Mouse (Mus musculus) layer of hippocampus, adult 9-11 months (tissue): ENCODE results near the gene Acrbp.
"Not testable (repeated sequence)": the region's sequence is repeated elsewhere in the genome, so short reads cannot be mapped to it uniquely, and the experiment has no call there.

Experiments
- DNase-seq: peaks from one replicate; pipeline ENCODE4 v3.0.0; 2022

Gene Acrbp

DNA sequence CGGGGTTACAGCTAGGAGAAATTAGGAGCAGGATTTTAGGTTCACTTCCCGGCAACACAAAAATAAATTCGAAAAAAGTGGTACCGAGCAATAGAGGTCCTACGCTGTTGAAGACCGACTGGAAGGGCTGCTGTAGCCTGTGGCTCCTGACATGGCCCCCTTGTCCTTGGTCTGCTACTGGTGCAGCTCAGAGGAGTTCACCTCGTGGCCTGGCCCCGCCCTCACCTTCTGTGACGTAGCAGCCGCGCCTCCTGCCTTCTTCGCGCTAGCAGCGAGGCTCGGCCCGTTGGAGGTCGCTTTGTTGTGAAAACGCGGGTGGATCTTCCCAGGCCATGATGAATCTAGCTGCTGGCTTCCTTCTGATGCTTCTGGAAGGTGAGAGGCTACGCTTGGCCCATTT lies at the start of gene Acrbp:
TSS of gene Acrbp (plus strand) at position 12 of the 400 bp plus-strand sequence.
- no peak for DNase-seq

DNA sequence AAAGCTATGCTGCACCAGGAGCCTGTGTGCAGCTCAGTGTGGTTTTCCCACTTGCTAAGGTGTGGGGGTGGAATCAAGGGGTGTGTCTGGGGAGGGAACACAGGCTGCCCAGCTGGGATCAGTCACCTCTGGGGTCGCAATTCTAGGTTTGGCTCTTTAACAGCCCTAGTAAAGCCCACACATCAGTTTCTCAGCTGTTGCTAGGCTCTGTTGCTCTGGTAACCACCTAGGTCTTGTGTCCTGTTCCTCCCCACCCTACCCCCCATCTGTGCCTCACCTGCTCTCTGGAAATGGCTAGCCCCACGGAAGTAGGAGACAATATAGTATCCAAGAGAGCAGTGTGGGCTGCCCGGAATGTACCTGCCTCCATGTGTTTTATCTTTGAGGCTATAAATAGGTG lies 45.8 kb upstream of the Acrbp start:
- peak; percentile 58 for DNase-seq

DNA sequence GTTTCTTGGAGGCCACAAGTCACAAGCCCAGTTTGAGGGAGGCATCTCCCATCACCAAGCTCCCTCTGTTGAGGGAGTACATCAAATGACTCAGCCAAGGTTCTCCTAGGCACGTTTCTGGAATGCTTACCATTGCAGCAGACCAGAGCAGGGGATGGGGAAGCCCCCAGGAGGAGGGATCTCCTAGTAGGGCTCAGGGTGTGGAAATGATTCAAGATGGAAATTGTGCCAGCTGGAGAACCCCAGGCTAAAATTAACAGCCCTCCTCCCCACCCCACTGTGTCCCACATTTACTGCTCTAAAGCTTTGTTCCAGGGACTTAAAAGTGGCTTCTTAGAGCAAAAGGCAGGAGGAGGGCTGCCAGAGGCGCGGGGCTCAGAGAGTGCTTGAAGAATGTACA lies 44.4 kb upstream of the Acrbp start:
- no peak for DNase-seq

DNA sequence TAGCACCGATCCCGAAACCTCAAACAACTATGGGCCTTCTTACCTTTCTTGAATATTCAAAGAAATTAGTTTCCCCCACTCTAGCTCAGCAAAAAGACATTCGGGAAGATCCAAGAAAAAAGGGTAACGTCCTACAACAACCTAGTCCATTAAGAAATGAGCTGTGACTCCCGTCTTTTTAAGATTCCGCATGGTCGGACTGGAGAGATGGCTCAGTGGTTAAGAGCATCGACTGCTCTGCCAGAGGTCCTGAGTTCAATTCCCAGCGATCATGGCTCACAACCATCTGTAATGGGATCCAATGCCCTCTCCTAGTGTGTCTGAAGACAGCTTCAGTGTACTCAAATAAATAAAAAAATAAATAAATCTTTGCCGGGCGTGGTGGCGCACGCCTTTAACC lies 41.4 kb upstream of the Acrbp start:
- no peak for DNase-seq

DNA sequence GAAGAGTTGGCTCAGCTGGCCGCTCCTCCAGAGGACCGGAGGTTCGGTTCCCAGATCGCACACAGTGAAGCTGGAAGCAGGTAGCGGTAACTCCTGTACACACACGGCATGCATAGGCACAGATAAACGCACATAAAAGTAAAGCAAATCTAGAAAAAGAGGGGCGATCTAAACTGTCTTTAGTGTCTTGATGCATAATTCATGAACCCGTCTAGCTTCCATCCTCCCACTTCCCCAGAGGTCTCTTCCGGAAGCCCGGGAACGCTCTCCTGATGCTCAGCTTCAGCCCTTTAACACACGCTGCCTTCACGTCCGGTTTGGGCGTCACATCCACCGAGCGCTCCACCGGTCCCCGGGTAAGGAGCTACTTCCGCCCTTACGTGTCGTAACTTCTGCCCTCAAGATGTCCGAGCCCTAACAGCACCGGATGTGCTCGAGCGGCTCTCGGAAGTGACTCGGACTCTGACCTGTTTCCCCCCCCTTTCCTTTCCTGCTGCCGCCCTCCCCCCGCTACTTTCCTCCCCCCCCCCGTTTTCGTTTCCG lies 40.8 kb upstream of the Acrbp start:
- peak; percentile 100 for DNase-seq

DNA sequence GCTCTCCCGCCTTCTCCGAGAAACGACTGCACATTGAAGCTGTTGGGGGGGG lies 40.5 kb upstream of the Acrbp start, which contains the start of gene Zfp384:
TSS of gene Zfp384 (plus strand) at position 17 of the 52 bp plus-strand sequence.
- DNase-seq: no peak

DNA sequence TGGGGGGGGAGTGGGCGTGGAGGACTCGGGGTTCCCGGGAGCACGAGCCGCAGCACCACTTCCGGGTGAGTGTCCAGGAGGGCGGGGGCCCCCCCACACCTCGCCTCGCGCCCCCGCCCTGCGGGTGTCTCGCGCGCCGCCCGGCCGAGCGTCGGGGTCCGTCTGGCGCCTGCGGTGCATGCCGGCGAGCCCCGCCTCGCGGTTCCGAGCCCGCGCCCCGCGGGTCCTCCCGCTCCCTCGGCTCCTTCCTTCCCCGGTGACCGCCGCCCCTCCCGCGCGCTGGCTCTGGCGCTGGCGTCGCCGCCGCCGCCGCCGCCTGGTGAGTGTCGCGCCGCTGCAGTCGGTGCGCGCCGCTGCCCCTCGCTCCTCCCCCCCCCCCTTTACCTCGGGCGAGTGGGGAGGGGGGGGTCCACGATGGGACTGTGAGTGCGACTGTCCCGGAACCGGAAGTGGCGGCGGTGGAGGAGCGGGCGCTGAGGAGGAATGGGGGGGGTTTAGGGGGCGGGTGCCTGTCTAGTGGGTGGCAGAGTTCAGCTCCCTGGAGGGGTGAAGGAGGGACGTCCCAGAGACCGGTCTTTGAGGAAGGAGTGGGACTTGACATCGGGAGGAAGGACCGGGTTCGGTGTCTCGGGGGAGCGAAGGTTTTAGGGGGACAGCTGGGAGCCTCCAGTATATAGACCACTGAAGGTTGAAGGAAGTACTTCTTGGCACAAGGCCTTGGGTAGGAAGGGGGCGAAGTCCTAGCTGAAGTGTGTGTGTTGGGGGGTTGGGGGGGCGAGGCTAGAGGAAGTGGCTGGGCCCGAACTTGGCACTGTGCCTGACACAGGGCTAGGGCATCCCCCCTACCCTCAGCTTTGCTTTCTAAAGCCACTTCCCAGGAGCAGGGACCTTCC lies 40.1 kb upstream of the Acrbp start:
- DNase-seq: peak; percentile 80

DNA sequence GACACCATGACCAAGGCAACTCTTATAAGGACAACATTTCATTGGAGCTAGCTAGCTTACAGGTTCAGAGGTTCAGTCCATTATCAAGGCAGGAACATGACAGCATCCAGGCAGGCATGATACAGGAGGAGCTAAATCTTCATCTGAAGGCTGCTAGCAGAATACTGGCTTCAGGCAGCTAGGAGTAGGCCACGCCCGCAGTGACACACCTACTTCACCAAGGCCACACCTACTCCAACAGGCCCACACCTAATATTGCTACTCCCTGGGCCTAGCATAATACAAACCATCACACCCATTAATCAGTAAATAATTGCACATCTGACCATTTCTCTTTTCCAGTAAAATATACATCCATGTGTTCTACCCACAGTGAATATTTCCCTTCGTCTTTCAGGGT lies 31.8 kb upstream of the Acrbp start:
- no peak for DNase-seq

DNA sequence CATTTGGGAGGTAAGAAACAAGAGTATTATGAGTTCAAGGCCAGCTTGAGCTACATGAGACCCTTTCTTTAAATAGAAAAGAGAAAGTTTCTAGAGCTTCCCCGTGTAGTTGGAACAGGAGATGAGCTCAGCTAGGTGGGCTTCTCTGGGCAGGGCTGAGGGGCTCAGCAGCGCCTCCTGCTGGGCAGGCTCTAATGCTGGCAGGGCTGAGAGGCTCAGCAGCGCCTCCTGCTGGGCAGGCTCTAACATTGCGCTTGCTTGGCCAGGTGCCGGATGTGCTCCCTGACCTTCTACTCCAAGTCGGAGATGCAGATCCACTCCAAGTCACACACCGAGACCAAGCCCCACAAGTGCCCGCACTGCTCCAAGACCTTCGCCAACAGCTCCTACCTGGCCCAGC lies 19.0 kb upstream of the Acrbp start:
- not testable (repeated sequence) for DNase-seq

DNA sequence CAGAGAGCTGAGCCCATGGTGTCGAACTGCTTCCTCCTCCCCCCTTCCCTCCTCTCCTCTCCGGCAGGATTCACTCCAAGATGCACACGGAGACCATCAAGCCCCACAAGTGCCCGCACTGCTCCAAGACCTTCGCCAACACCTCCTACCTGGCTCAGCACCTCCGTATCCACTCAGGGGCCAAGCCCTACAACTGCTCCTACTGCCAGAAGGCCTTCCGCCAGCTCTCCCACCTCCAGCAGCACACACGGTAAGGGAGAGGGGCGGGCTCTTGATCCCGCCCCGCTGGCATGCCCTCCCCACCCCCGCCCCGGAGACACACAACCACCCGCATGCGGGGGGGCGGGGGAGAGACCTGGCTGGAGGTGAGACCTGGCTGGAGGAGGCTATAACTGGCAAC lies 17.9 kb upstream of the Acrbp start:
- no peak for DNase-seq

DNA sequence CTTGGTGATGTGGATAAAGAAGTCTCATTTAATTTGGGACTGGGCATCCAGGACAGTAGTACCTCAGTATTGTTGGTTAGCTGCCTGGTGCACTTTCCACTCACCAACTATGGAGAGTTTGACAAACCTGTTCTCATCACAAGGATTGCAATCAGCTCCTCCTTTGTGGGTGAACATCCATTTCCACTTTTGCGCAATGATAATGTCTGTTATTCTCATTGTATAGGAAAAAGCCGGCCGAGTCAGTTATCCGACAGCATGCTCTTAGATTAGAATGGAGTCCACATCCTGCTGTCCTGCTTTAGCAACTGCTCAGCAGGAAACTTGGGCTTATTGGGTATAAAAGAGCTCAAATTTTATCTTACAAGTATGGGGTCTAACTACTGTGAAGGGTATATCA lies 10.8 kb upstream of the Acrbp start:
- no peak for DNase-seq

DNA sequence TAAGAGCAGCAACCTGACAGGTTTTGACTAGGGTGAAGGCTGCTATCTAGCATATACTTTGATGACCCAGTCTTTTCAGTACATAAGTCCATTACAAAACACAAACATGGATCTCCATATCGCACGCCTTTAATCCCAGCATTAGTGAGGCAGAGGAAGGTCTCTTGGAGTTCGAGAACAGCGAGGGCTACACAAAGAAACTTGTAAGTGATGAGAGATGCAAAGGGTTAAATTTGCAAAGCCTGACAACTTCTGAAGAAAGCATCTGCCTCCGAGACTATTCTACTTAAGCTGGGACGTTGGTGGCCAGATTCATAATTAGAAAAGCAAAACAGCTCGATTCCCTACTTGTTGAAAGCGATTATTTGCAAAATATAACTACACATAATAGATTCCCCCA lies 10.4 kb upstream of the Acrbp start:
- DNase-seq: no peak

DNA sequence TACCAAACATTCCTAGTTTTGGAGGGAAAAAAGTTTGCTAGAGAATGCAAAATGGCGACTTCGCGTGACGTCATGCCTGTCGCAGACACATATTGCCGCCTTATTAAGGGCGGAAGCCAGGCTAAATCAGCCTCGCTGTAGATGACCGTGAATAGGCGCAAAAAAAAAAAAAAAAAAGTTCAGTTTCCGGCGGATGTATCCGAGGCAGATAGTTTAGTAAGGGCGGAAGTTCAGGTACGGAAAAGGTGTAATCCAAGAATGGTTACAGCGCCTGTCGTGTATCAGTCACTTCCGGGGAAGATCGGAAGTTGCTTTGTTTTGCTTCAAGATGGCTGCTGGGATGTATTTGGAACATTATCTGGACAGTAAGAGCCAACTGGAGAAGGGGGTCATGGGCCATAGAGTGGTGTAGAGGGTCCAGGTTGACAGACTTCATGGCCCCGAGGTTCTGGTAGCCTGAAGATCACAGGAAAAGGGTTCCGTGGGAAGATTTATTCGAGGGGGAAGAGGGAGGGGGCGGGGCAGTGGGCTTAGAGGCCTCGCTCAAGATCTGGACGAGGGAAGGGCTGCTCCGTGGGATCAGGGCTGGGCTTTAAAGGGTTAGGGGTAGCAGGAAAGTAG lies 9.8 kb upstream of the Acrbp start, which contains the start of gene Ing4:
TSS of gene Ing4 (plus strand) at position 228 of the 621 bp plus-strand sequence.
- peak; percentile 95 for DNase-seq

DNA sequence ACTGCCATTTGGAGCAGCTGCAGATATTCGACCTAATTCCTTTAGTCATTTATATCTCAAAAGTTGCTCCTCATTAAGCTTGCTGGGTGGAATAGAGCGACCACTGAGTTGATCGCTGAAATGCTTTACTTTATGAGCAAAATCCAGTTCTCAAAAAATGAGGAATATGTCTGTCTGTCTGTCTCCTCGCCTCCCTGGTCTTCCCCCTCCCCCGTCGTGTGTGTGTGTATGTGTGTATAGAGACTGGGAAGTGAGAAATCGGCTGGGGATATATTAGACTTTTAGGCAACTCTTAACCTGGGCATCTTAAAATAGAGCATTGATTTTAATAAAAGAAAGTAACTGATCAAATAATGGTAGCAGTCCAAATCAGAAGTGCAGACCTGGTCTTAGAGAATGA lies 9.3 kb upstream of the Acrbp start:
- no peak for DNase-seq

DNA sequence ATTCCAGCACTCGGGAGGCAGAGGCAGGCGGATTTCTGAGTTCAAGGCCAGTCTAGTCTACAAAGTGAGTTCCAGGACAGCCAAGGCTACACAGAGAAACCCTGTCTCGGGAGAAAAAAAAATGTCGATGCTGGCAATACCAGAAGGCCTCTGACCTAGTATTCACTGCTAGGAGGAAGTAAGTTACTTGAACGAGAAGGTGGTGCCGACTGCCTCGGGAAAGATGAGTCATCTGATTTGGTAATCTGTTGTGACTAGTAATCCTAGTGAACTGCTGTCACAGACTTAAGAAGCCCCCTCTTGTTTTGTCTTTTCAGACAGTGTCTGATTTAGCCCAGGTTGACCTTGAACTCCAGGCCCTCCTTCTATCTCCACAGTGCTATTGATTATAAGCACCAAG lies 8.4 kb upstream of the Acrbp start:
- DNase-seq: no peak

DNA sequence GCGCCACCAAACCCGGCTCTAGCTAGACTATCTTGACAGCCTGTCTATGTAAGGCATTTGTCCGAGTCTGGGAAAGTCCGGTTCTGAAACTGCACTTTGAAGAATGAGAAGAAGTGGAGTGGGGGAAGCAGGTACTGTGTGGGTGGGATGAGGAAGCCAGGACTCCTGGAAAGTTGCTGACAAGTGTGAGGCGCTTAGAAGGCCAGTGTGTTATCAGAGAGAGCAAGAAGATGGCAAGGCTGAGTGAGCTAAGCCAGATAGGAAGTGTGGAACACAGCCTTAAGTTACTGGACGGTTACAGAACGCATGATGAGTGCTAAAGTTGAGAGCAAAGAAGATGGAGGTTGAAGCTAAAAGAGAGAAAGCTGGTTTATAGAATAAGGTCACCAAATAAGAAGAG lies 7.4 kb upstream of the Acrbp start:
- no peak for DNase-seq

DNA sequence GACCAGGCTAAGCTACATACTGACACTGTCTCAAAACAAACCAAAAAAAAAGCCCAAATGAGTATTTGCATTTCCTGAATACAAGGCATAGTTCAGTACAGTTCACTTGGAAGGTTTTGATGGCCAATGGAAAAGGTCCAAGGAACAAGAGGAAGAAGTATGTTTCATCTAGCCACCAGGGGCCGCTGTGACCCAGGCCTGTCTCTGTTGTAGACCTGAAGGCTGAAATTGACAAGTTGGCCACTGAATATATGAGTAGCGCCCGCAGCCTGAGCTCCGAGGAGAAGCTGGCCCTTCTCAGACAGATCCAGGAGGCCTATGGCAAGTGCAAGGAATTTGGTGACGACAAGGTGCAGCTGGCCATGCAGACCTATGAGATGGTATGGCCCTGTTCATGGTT lies 2.8 kb upstream of the Acrbp start:
- peak; percentile 60 for DNase-seq

DNA sequence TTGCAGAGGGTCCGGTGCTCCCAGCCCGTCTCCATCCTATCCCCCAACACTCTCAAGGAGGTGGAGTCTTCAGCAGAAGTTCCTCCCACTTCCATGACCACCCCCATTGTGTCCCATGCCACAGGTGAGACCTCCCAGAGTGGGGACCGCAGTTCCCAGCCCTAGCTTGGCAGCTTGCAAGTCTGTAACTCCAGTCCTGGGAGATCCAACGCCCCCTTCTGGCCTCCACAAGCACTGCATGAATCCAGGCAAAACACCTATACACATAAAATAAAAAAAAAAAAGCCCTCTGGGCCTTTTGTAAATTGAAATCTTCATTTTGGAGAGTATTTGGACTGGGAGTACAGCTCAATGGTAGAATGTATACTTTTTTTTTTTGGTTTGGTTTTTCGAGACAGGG lies 1.7 kb downstream of the Acrbp start:
- DNase-seq: no peak

DNA sequence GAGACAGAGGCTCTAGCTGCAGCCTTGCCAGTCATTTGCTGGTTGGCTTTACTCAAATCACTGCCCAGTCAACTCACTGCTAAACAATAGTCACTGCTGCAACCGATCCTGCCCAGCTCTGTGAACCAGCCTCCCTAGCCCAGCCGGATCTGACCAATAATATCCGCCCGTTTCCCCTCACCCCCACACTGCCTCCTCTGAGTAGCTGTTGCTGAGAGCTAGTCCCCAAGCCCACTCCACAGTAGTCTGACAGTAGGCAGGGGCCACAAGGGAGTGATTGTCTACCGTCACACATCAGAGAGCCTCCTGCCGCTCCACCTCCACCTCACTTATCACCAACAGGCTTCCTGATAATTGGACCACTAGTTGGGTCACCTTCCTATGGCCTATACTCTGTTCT lies 12.0 kb downstream of the Acrbp start:
- no peak for DNase-seq

DNA sequence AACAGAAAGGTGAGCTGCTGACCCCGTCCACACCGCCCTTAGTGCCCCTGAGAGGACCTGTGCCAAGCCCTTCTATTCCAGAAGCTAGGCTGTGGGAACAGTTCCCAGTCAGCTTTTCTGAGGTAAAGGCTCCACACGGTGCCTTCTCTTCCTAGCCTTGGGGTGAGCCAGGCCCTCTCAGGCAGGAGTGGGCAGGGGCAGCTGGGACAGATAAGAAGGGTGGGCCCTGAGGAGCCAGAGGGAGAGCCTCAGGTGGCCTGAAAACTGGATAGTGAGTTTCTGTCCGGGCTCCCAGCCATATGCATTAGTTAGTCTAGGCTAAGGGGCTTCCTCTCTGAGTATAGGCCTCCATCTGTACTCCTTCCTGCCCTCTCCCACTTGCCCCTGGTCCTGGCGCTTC lies 13.0 kb downstream of the Acrbp start:
- DNase-seq: no peak

DNA sequence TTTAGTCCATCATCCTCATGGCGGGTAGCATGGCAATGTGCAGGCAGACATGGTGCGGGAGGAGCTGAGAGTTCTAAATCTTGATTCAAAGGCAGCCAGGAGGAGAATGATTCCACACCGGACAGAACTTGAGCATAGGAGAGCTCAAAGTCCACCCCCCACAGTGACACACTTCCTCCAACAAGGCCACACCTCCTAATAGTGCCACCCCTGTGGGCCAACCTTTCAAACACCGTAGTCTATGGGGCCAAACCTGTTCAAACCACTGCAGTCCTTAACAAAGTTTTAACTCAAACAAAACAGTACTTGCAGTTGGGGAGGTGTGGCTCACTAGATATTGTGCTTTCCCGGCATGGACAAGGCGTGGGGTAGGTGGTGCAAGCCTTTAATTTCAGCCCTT lies 14.4 kb downstream of the Acrbp start:
- DNase-seq: no peak

DNA sequence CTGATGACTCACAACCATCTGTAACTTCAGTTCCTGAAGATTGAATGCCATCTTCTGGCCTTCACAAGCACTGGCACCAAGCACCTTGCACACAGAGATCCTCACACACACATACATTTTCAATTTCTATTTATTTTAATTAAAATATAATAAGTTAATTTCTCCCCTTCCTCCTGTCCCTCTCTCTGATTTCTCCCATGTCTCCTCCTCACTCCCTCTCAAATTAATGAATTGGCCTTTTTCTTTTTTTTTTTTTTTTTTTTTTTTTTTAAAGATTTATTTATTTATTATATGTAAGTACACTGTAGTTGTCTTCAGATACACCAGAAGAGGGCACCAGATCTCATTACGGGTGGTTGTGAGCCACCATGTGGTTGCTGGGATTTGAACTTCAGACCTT lies 15.7 kb downstream of the Acrbp start:
- not testable (repeated sequence) for DNase-seq

DNA sequence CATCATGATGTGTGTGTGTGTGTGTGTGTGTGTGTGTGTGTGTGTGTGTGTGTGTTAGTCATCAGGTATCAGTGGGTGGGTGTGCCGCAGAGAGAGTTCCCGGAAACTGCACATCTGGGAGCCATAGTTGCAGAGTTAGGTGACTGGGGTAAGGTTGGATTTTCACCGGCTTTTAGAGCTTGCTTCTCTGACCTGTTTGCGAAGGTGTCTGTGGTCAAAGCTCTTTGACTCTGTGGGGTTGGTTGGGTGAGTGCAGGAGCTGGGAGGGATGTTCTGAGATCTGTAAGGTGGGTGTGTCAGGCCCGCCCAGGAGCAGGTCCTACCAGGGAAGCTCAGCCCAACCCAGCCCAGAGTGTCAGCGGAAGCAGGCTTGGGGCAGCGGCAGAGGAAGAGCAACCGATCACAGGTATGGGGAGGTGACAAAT lies 18.1 kb downstream of the Acrbp start, which contains the start of gene Lpar5:
TSS of gene Lpar5 (plus strand) at position 350 of the 425 bp plus-strand sequence.
- no peak for DNase-seq

DNA sequence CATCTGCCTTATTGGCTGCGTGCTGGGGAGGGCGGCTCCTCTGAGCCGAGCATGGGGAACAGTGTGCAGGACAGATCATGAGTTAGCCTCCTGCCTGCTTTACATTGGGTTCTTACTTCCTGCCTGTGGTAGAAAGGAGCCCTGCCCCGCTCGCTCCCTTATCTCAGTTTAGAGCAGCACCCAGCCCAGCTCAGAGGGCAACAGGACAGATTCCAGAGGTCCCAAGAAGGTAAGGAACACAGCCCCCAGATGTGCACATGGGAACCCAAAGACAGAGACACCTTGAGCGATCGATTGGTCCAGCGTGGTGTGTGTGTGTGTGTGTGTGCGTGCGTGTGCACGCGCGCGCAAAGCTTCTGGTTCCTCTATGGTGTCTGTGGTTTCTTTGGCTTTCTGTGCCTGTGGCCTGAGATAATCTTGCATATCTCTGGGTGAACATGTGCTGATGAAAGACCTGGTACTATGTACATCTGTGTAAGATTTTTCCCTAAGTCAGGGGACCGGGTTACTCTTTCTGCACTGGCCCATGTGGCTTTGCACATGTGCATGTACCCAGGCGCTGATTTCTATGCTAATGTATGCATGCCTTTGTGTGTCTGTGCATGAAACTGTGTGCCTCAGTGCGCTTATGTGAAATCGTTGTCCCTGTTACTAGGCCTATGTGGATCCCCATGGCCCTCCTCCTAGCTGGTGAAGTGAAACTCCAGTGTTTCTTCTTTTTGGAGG lies 21.8 kb downstream of the Acrbp start:
- DNase-seq: no peak
